Mouse (Mus musculus): Measurements from ENCODE around the gene Bace2.

Gene Bace2

GRCm38 (mm10) chr16:97402213-97402785 lies 45.8 kb downstream of the Bace2 start:
- DNase-seq = no peak

GRCm38 (mm10) chr16:97405476-97406012 lies 49.0 kb downstream of the Bace2 start:
- DNase-seq = no peak

GRCm38 (mm10) chr16:97417896-97418542 lies 61.5 kb downstream of the Bace2 start:
- DNase-seq = peak; percentile 71

- DNase-seq = no peak
These were observed 62.4 kb downstream of the Bace2 start for GRCm38 (mm10) chr16:97418749-97419453.

- no peak for DNase-seq
These were observed 65.1 kb downstream of the Bace2 start for GRCm38 (mm10) chr16:97421671-97422070.

- no peak for DNase-seq
These were observed 67.1 kb downstream of the Bace2 start for GRCm38 (mm10) chr16:97423627-97424026.

GRCm38 (mm10) chr16:97428026-97428425 lies 71.5 kb downstream of the Bace2 start:
- no peak for DNase-seq

GRCm38 (mm10) chr16:97430091-97430490 lies 73.5 kb downstream of the Bace2 start:
- DNase-seq = no peak

- DNase-seq = peak; percentile 44
These were observed 74.8 kb downstream of the Bace2 start for GRCm38 (mm10) chr16:97431328-97431727.

GRCm38 (mm10) chr16:97434206-97434605 lies 77.7 kb downstream of the Bace2 start:
- DNase-seq = no peak

GRCm38 (mm10) chr16:97437448-97438056 lies 81.0 kb downstream of the Bace2 start:
- peak; percentile 15 for DNase-seq

- DNase-seq = peak; percentile 20
These were observed 81.6 kb downstream of the Bace2 start for GRCm38 (mm10) chr16:97438191-97438590.

- DNase-seq = no peak
These were observed 85.4 kb downstream of the Bace2 start for GRCm38 (mm10) chr16:97441967-97442366.

- DNase-seq = peak; percentile 71
These were observed 87.2 kb downstream of the Bace2 start for GRCm38 (mm10) chr16:97443670-97444263.

- DNase-seq = no peak
These were observed 90.8 kb downstream of the Bace2 start for GRCm38 (mm10) chr16:97447386-97447785.

- DNase-seq = no peak
These were observed 103.3 kb downstream of the Bace2 start for GRCm38 (mm10) chr16:97459831-97460230.

- no peak for DNase-seq
These were observed 104.7 kb downstream of the Bace2 start for GRCm38 (mm10) chr16:97461271-97461670.

- DNase-seq = peak; percentile 49
These were observed 106.1 kb downstream of the Bace2 start, which contains the start of gene Mx1 for GRCm38 (mm10) chr16:97462481-97463181. Mx1 (minus strand) TSS chr16:97462907.

GRCm38 (mm10) chr16:97466182-97466957 lies 109.8 kb downstream of the Bace2 start:
- peak; percentile 33 for DNase-seq

- no peak for DNase-seq
These were observed 110.9 kb downstream of the Bace2 start for GRCm38 (mm10) chr16:97467472-97467871.

Measured in lung, postnatal 36 days (tissue).